Mouse (Mus musculus) brain, embryonic 14.5 days (tissue): ENCODE measurements around the gene Zfyve21. TPM values are rescaled to one million over a fixed set of nuclear protein-coding genes. Genes with fewer than 3 reads are reported as not detected.

Experiments
- DNase-seq: peaks from one replicate; pipeline ENCODE4 v3.0.0-alpha.2; 2011; ENCODE audit warnings: low read depth
- CTCF ChIP-seq: fragments of 200-500 bp; IDR thresholded peaks from 2 replicates; pipeline ENCODE4 v1.5.1; 2012; ENCODE audit warnings: inconsistent platforms, mild to moderate bottlenecking, moderate library complexity, borderline replicate concordance; ENCODE audit not compliant: insufficient read depth, insufficient read length; ENCODE audit errors: extremely low read depth
- POLR2A ChIP-seq: fragments of 200-500 bp; IDR thresholded peaks from 2 replicates; pipeline ENCODE4 v1.6.1; 2012; ENCODE audit warnings: mild to moderate bottlenecking, inconsistent platforms, borderline replicate concordance; ENCODE audit not compliant: poor library complexity, insufficient read depth, insufficient read length, severe bottlenecking; ENCODE audit errors: extremely low read depth
- polyA plus RNA-seq: library from polyadenylated mRNA; depleted of rRNA; stranded (reverse); fragments of >200 nt; gene quantifications from 2 replicates; pipeline ENCODE4 v1.2.3, GENCODE M21; 2012

Gene Zfyve21
- polyA plus RNA-seq, 1 experiment = 27.9 TPM

GRCm38 (mm10) chr12:111812075-111812474 lies 1.9 kb upstream of the Zfyve21 start:
- DNase-seq = no peak
- TF ChIP-seq CTCF (no peak), POLR2A (no peak)

- no peak for TF ChIP-seq POLR2A
- TF ChIP-seq CTCF = no peak
Observed at GRCm38 (mm10) chr12:111812611-111813010, 1.4 kb upstream of the Zfyve21 start.

GRCm38 (mm10) chr12:111813111-111813765 lies 732 bp upstream of the Zfyve21 start:
- TF ChIP-seq CTCF = no peak
- no peak for TF ChIP-seq POLR2A
- DNase-seq = peak; percentile 7

More at GRCm38 (mm10) chr12:111812611-111813010, 1.4 kb upstream of the Zfyve21 start:
- DNase-seq = no peak

- TF ChIP-seq POLR2A = no peak
- TF ChIP-seq CTCF = no peak
- peak; percentile 11 for DNase-seq
Observed at GRCm38 (mm10) chr12:111814769-111815762, 1.1 kb downstream of the Zfyve21 start.

- DNase-seq = no peak
Observed at GRCm38 (mm10) chr12:111816528-111816927, 2.6 kb downstream of the Zfyve21 start.

GRCm38 (mm10) chr12:111816967-111817366 lies 3.0 kb downstream of the Zfyve21 start:
- TF ChIP-seq CTCF = no peak
- no peak for TF ChIP-seq POLR2A
- DNase-seq = no peak

More at GRCm38 (mm10) chr12:111816528-111816927, 2.6 kb downstream of the Zfyve21 start:
- no peak for TF ChIP-seq CTCF
- TF ChIP-seq POLR2A = no peak

GRCm38 (mm10) chr12:111817991-111818390 lies 4.0 kb downstream of the Zfyve21 start:
- no peak for DNase-seq
- no peak for TF ChIP-seq POLR2A
- no peak for TF ChIP-seq CTCF

- DNase-seq = no peak
- TF ChIP-seq CTCF (no peak), POLR2A (no peak)
Observed at GRCm38 (mm10) chr12:111819936-111820335, 6.0 kb downstream of the Zfyve21 start.

- no peak for TF ChIP-seq POLR2A
- no peak for TF ChIP-seq CTCF
- no peak for DNase-seq
Observed at GRCm38 (mm10) chr12:111820708-111821107, 6.7 kb downstream of the Zfyve21 start.

- DNase-seq = no peak
Observed at GRCm38 (mm10) chr12:111821931-111822330, 8.0 kb downstream of the Zfyve21 start.

GRCm38 (mm10) chr12:111827556-111827955 lies 13.6 kb downstream of the Zfyve21 start:
- TF ChIP-seq POLR2A (no peak), CTCF (no peak)
- no peak for DNase-seq

More at GRCm38 (mm10) chr12:111821931-111822330, 8.0 kb downstream of the Zfyve21 start:
- TF ChIP-seq CTCF (no peak), POLR2A (no peak)
